Mouse (Mus musculus): ENCODE data around the gene Kcnj14.

- no peak for TF ChIP-seq CTCF (IDR thresholded peaks at IDR 0.05; ENCODE audit: low read depth)
- TF ChIP-seq EP300 (IDR thresholded peaks at IDR 0.05; ENCODE audit: low read depth), result no peak
Observed at GRCm38 (mm10) chr7:45867871-45868270, 43.3 kb upstream of the Kcnj14 start.
